Mouse (Mus musculus) MEL (cell line): ENCODE data around the gene Dbnl. TPM values are rescaled to one million over a fixed set of nuclear protein-coding genes. Genes with fewer than 3 reads are reported as not detected.

Source experiments
- DNase-seq: peaks from one replicate; pipeline ENCODE4 v3.0.0; 2011; ENCODE audit warnings: low read depth, low spot score
- H3K27ac ChIP-seq: 2 replicates; pipeline ENCODE4 v1.5.1; 2012; ENCODE audit warnings: low read depth, mild to moderate bottlenecking, control low read depth, low read length, moderate library complexity; ENCODE audit not compliant: control insufficient read depth
- H3K27me3 ChIP-seq, 2 experiments: fragments of 150-350 bp in 1 of 2; sonication (generic) in 1 of 2; 2 replicates each; pipeline ENCODE4 v1.6.1; 2012; ENCODE audit warnings: low read length in 2 of 2, mild to moderate bottlenecking in 2 of 2, improper control_type of control experiment in 1 of 2, moderate library complexity in 1 of 2; ENCODE audit not compliant: insufficient read depth in 2 of 2, control insufficient read depth in 1 of 2
- H3K36me3 ChIP-seq, 2 experiments: 2 replicates each; pipeline ENCODE4 v1.6.1; 2012 to 2014; ENCODE audit warnings: low read length in 2 of 2, improper control_type of control experiment in 1 of 2, inconsistent platforms in 1 of 2, mild to moderate bottlenecking in 1 of 2; ENCODE audit not compliant: insufficient read depth in 2 of 2, control insufficient read depth in 1 of 2
- H3K4me1 ChIP-seq, 2 experiments: fragments of 150-350 bp in 1 of 2; sonication (generic) in 1 of 2; 2 replicates each; pipeline ENCODE4 v1.6.1; 2012; ENCODE audit warnings: low read length in 2 of 2, improper control_type of control experiment in 1 of 2, mild to moderate bottlenecking in 1 of 2; ENCODE audit not compliant: insufficient read depth in 2 of 2, control insufficient read depth in 1 of 2
- H3K4me3 ChIP-seq, 2 experiments: fragments of 150-350 bp in 1 of 2; sonication (generic) in 1 of 2; 2 replicates each; pipeline ENCODE4 v1.5.1; 2012; ENCODE audit warnings: low read depth in 2 of 2, low read length in 2 of 2, mild to moderate bottlenecking in 2 of 2, moderate library complexity in 2 of 2, control low read depth in 1 of 2, improper control_type of control experiment in 1 of 2; ENCODE audit not compliant: control insufficient read depth in 1 of 2, insufficient read depth in 1 of 2
- H3K79me2 ChIP-seq: 2 replicates; pipeline ENCODE4 v1.6.1; 2012; ENCODE audit warnings: mild to moderate bottlenecking, low read length, moderate library complexity; ENCODE audit not compliant: control insufficient read depth, poor library complexity, insufficient read depth
- H3K9ac ChIP-seq: 2 replicates; pipeline ENCODE4 v1.6.1; 2012; ENCODE audit warnings: low read depth, mild to moderate bottlenecking, control low read depth, low read length, moderate library complexity; ENCODE audit not compliant: control insufficient read depth, poor library complexity, severe bottlenecking
- H3K9me3 ChIP-seq: fragments of 150-350 bp; sonication (generic); replicated peaks from 2 replicates; pipeline ENCODE4 v1.6.1; 2012; ENCODE audit warnings: mild to moderate bottlenecking, low read length, improper control_type of control experiment, moderate library complexity; ENCODE audit not compliant: insufficient read depth
- BHLHE40 ChIP-seq: IDR thresholded peaks from 2 replicates; pipeline ENCODE4 v1.6.1; 2012; ENCODE audit warnings: low read depth, mild to moderate bottlenecking, inconsistent platforms, low read length, improper control_type of control experiment, borderline replicate concordance
- CHD2 ChIP-seq: IDR thresholded peaks from 2 replicates; pipeline ENCODE4 v1.6.1; 2011; ENCODE audit warnings: low read length, improper control_type of control experiment
- CTCF ChIP-seq, 3 experiments: IDR thresholded peaks in 2 of 3; conservative IDR thresholded peaks in 1 of 3; 2 replicates each; pipeline ENCODE4 v1.5.1; 2011 to 2012; ENCODE audit warnings: low read length in 3 of 3, low read depth in 2 of 3, mild to moderate bottlenecking in 2 of 3, improper control_type of control experiment in 1 of 3, inconsistent platforms in 1 of 3, mixed read lengths in 1 of 3, moderate library complexity in 1 of 3; ENCODE audit not compliant: control insufficient read depth in 1 of 3, insufficient read depth in 1 of 3, poor library complexity in 1 of 3, severe bottlenecking in 1 of 3
- ELF1 ChIP-seq: IDR thresholded peaks from 2 replicates; pipeline ENCODE4 v1.6.1; 2014; ENCODE audit warnings: low read depth, mild to moderate bottlenecking, inconsistent platforms, low read length, improper control_type of control experiment, moderate library complexity
- EP300 ChIP-seq, 2 experiments: IDR thresholded peaks; 2 replicates each; pipeline ENCODE4 v1.6.1; 2011; ENCODE audit warnings: improper control_type of control experiment in 2 of 2, low read length in 2 of 2, low read depth in 1 of 2, mild to moderate bottlenecking in 1 of 2
- ETS1 ChIP-seq: IDR thresholded peaks from 2 replicates; pipeline ENCODE4 v1.6.1; 2012; ENCODE audit warnings: low read depth, mild to moderate bottlenecking, inconsistent platforms, low read length, improper control_type of control experiment, moderate library complexity
- HCFC1 ChIP-seq: IDR thresholded peaks from 2 replicates; pipeline ENCODE4 v1.6.1; 2012; ENCODE audit warnings: low read depth, mild to moderate bottlenecking, inconsistent platforms, low read length, improper control_type of control experiment, moderate library complexity
- KAT2A ChIP-seq: conservative IDR thresholded peaks from 2 replicates; pipeline ENCODE4 v1.6.1; 2012; ENCODE audit warnings: low read depth, low read length, improper control_type of control experiment, inconsistent platforms
- MAX ChIP-seq: IDR thresholded peaks from 2 replicates; pipeline ENCODE4 v1.6.1; 2011; ENCODE audit warnings: low read length, improper control_type of control experiment
- MYC ChIP-seq: IDR thresholded peaks from 2 replicates; pipeline ENCODE4 v1.6.1; 2011; ENCODE audit warnings: low read depth, mild to moderate bottlenecking, low read length, improper control_type of control experiment, moderate library complexity
- NELFE ChIP-seq: IDR thresholded peaks from 2 replicates; pipeline ENCODE4 v1.6.1; 2011; ENCODE audit warnings: low read depth, low read length, improper control_type of control experiment
- POLR2AphosphoS2 ChIP-seq: IDR thresholded peaks from 2 replicates; pipeline ENCODE4 v1.6.1; 2011; ENCODE audit warnings: low read length, improper control_type of control experiment
- RAD21 ChIP-seq: IDR thresholded peaks from 2 replicates; pipeline ENCODE4 v1.6.1; 2011; ENCODE audit warnings: mild to moderate bottlenecking, low read depth, low read length, improper control_type of control experiment
- RCOR1 ChIP-seq: IDR thresholded peaks from 2 replicates; pipeline ENCODE4 v1.6.1; 2012; ENCODE audit warnings: low read depth, mild to moderate bottlenecking, inconsistent platforms, low read length, improper control_type of control experiment
- SIN3A ChIP-seq: IDR thresholded peaks from 2 replicates; pipeline ENCODE4 v1.6.1; 2012; ENCODE audit warnings: low read length, improper control_type of control experiment, inconsistent platforms
- SMC3 ChIP-seq: IDR thresholded peaks from 2 replicates; pipeline ENCODE4 v1.6.1; 2011; ENCODE audit warnings: low read depth, low read length, improper control_type of control experiment
- USF1 ChIP-seq: IDR thresholded peaks from 2 replicates; pipeline ENCODE4 v1.6.1; 2014; ENCODE audit warnings: low read depth, mild to moderate bottlenecking, inconsistent platforms, low read length, improper control_type of control experiment, moderate library complexity
- ZC3H11A ChIP-seq: IDR thresholded peaks from 2 replicates; pipeline ENCODE4 v1.6.1; 2012; ENCODE audit warnings: low read depth, mild to moderate bottlenecking, inconsistent platforms, low read length, improper control_type of control experiment
- ZMIZ1 ChIP-seq: IDR thresholded peaks from 2 replicates; pipeline ENCODE4 v1.6.1; 2012; ENCODE audit warnings: low read depth, mild to moderate bottlenecking, inconsistent platforms, low read length, improper control_type of control experiment, moderate library complexity
- polyA plus RNA-seq, 2 experiments: library from polyadenylated mRNA; stranded (reverse) in 1 of 2; unstranded in 1 of 2; fragments of >175 nt in 1 of 2; fragments of >200 nt in 1 of 2; gene quantifications; 2 replicates each; pipeline versions ENCODE4 v1.2.1 to v1.2.4; 2012; ENCODE audit warnings: low replicate concordance in 2 of 2, low read depth in 1 of 2; ENCODE audit not compliant: insufficient read length in 2 of 2, insufficient read depth in 1 of 2, missing spikeins in 1 of 2
- total RNA-seq: library from RNA; depleted of rRNA; stranded (reverse); fragments of 300-350 nt; gene quantifications from 2 replicates; pipeline ENCODE4 v1.2.3, GENCODE M21; 2012

The Dbnl gene
- total and polyA plus RNA-seq, 3 experiments = 73.5 to 149 TPM; not detected in 1

- Histone ChIP-seq H3K27me3 (no peaks in the 10 kb centered on the region), H3K9ac (no peak overlapping the region), H3K4me1 (0 out of 4 replicates have a peak, but pooled peaks cover 0 to 7% of the 10 kb centered on the region in 2 experiments), H3K36me3 (peaks cover 0 to 3% of the 10 kb centered on the region in 2 experiments; a peak in 2 of 4 replicates), H3K27ac (no peak overlapping the region), H3K4me3 (no peak overlapping the region), H3K9me3 (no peaks in the 10 kb centered on the region), H3K79me2 (peaks cover 11% of the 10 kb centered on the region)
- DNase-seq = no peak
- TF ChIP-seq HCFC1 (no peak), CTCF (IDR thresholded peaks at IDR 0.05 in 2 of 3, conservative IDR thresholded peaks at IDR 0.05 in 1 of 3; ENCODE audit: control insufficient read depth in 1 of 3, insufficient read depth in 1 of 3, low read depth in 2 of 3, low read length in 3 of 3, poor library complexity in 1 of 3, severe bottlenecking in 1 of 3) (no peak), NELFE (no peak), CHD2 (no peak), ZC3H11A (no peak), KAT2A (no peak), POLR2AphosphoS2 (no peak), RCOR1 (no peak)
Observed at GRCm38 (mm10) chr11:5766019-5766418, 22.3 kb upstream of the Dbnl start.

- no peak overlapping the region for H3K27ac ChIP-seq
- no peaks in the 10 kb centered on the region for H3K27me3 ChIP-seq
- peaks cover 0 to 5% of the 10 kb centered on the region in 2 experiments; a peak in 2 of 4 replicates for H3K36me3 ChIP-seq
- peaks cover 0 to 8% of the 10 kb centered on the region in 2 experiments; a peak in 2 of 4 replicates for H3K4me1 ChIP-seq
- TF ChIP-seq MYC = peak; percentile 42; the same call in 1 of the 2 replicates
- peak; percentile 67 for TF ChIP-seq ZC3H11A
- peak; percentile 56 to 87 (median 69) for TF ChIP-seq CTCF (IDR thresholded peaks at IDR 0.05 in 2 of 3, conservative IDR thresholded peaks at IDR 0.05 in 1 of 3; ENCODE audit: control insufficient read depth in 1 of 3, insufficient read depth in 1 of 3, low read depth in 2 of 3, low read length in 3 of 3, poor library complexity in 1 of 3, severe bottlenecking in 1 of 3)
- no peak for TF ChIP-seq EP300 (IDR thresholded peaks at IDR 0.05; ENCODE audit: low read depth in 1 of 2, low read length in 2 of 2)
- peak; percentile 80 for TF ChIP-seq SMC3
- 0 out of 2 replicates have a peak, but pooled peaks have one; percentile 17 for TF ChIP-seq SIN3A
- no peak for TF ChIP-seq USF1
- TF ChIP-seq BHLHE40 = no peak
- no peak for TF ChIP-seq ZMIZ1
- peak; percentile 35; the same call in 1 of the 2 replicates for TF ChIP-seq MAX
- no peak for TF ChIP-seq ELF1
- TF ChIP-seq RAD21 = peak; percentile 89
- no peak for TF ChIP-seq ETS1
- H3K9me3 ChIP-seq = no peaks in the 10 kb centered on the region
- H3K79me2 ChIP-seq = no peaks in the 10 kb centered on the region
- H3K4me3 ChIP-seq = no peak overlapping the region
- peak; percentile 63 for DNase-seq
- no peak overlapping the region for H3K9ac ChIP-seq
Observed at GRCm38 (mm10) chr11:5778481-5778880, 9.8 kb upstream of the Dbnl start.
